Mouse (Mus musculus) hindbrain, embryonic 16.5 days (tissue): ENCODE measurements around the gene Ppt1. TPM values are rescaled to one million over a fixed set of nuclear protein-coding genes. Genes with fewer than 3 reads are reported as not detected.

Experiments
- ATAC-seq: fragments of 200-750 bp; cut with Nextera tagmentation; 2 replicates; pipeline ENCODE4 v1.8.0; 2017; ENCODE audit warnings: moderate TSS enrichment, moderate library complexity
- H3K27ac ChIP-seq: fragments of 300-500 bp; sonication (generic); 2 replicates; pipeline ENCODE4 v1.5.1; 2014; ENCODE audit warnings: low read depth, mild to moderate bottlenecking, control low read depth, low read length, moderate library complexity
- H3K27me3 ChIP-seq: fragments of 300-500 bp; sonication (generic); replicated peaks from 2 replicates; pipeline ENCODE4 v1.6.1; 2014; ENCODE audit warnings: low read length; ENCODE audit not compliant: control insufficient read depth, insufficient read depth
- H3K36me3 ChIP-seq: fragments of 300-500 bp; sonication (generic); 2 replicates; pipeline ENCODE4 v1.6.1; 2014; ENCODE audit warnings: mild to moderate bottlenecking, low read length, moderate library complexity, mixed read lengths; ENCODE audit not compliant: control insufficient read depth, insufficient read depth
- H3K4me1 ChIP-seq: fragments of 300-500 bp; sonication (generic); 2 replicates; pipeline ENCODE4 v1.6.1; 2014; ENCODE audit warnings: low read depth, low read length; ENCODE audit not compliant: control insufficient read depth, insufficient read depth
- H3K4me2 ChIP-seq: fragments of 300-500 bp; sonication (generic); 2 replicates; pipeline ENCODE4 v1.6.1; 2014; ENCODE audit warnings: mild to moderate bottlenecking, low read length, control low read depth, moderate library complexity
- H3K4me3 ChIP-seq: fragments of 300-500 bp; sonication (generic); 2 replicates; pipeline ENCODE4 v1.5.1; 2014; ENCODE audit warnings: mild to moderate bottlenecking, low read length, control low read depth, moderate library complexity
- H3K9ac ChIP-seq: fragments of 300-500 bp; sonication (generic); 2 replicates; pipeline ENCODE4 v1.6.1; 2014; ENCODE audit warnings: low read depth, mild to moderate bottlenecking, control low read depth, low read length, moderate library complexity
- H3K9me3 ChIP-seq: fragments of 300-500 bp; sonication (generic); 2 replicates; pipeline ENCODE4 v1.6.1; 2014; ENCODE audit warnings: mild to moderate bottlenecking, low read length, moderate library complexity; ENCODE audit not compliant: control insufficient read depth
- WGBS: fragments of 180-500 bp; shearing (Covaris S2); extraction: QIAGEN DNeasy Blood & Tissue Kit; methylation state at CpG from one replicate; pipeline ENCODE4 v1.1.7; 2014; 5-methylcytosine and 5-hydroxymethylcytosine counted together
- polyA plus RNA-seq: library from polyadenylated mRNA; unstranded; fragments of >200 nt; fragmentation: Nextera tagmentation; extraction: Ambion mirVana; gene quantifications from 2 replicates; pipeline ENCODE4 v1.2.1, GENCODE M21; 2015

The Ppt1 gene
- polyA plus RNA-seq, 1 experiment from 2014 or later: 99.7 TPM

DNA sequence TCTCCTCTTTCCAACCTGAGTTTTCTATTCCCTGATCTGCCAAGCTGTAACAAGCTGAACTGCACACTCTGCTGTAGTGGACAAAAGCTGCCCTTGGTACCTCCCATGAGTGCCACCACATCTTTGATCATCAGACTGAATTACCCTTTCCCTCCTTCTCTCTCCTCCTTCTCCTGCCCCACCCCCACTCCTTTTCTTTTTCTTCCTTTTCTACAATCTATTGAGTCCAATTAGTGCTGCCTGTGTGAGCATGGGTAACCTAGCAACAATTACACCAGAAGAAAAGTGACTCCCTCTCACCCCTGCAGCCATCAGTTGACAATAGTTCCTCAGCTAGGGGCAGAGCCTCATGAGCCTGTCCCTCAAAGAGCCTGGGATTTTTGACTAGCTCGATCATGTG is 4.2 kb upstream of the Ppt1 start:
- ATAC-seq: no peak
- WGBS: 11% methylated on average over 1 of the region's 1 CpGs
- no peak overlapping the region for H3K27ac ChIP-seq

DNA sequence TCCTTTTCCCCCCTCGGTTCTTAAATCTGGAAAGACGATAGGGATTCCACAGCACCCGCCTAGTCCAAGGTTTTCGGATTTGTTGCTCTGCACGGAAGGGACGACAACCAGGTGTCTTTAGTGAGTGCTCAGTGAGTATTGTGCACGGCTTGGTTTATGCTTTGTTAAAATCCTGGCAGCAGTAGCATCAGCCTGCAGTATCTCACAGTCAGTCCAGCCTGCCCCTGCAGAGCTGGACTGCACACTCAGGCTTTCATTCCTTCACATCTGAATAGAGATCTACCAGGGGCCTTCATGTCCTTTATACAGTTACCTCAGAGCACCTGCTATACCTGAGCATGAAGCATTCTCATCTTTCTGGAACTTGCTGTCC is 347 bp downstream of the Ppt1 start:
- peak overlapping the region; percentile 67 for H3K4me3 ChIP-seq
- peak overlapping the region; percentile 83 for H3K9ac ChIP-seq
- H3K36me3 ChIP-seq: peaks cover 6% of the 10 kb centered on the region
- WGBS: 0% methylated on average over 7 of the region's 7 CpGs
- peaks cover 24% of the 10 kb centered on the region for H3K4me1 ChIP-seq
- ATAC-seq: no peak; the same call in 1 of the 2 replicates
- H3K4me2 ChIP-seq: peak overlapping the region; percentile 70
- no peaks in the 10 kb centered on the region for H3K9me3 ChIP-seq
- H3K27me3 ChIP-seq: no peaks in the 10 kb centered on the region
- H3K27ac ChIP-seq: peak overlapping the region; percentile 70

More for the DNA sequence above, 4.2 kb upstream of the Ppt1 start:
- Histone ChIP-seq H3K9me3 (no peaks in the 10 kb centered on the region), H3K36me3 (no peaks in the 10 kb centered on the region), H3K4me3 (no peak overlapping the region), H3K4me1 (peaks cover 10% of the 10 kb centered on the region), H3K27me3 (no peaks in the 10 kb centered on the region), H3K4me2 (no peak overlapping the region), H3K9ac (no peak overlapping the region)

DNA sequence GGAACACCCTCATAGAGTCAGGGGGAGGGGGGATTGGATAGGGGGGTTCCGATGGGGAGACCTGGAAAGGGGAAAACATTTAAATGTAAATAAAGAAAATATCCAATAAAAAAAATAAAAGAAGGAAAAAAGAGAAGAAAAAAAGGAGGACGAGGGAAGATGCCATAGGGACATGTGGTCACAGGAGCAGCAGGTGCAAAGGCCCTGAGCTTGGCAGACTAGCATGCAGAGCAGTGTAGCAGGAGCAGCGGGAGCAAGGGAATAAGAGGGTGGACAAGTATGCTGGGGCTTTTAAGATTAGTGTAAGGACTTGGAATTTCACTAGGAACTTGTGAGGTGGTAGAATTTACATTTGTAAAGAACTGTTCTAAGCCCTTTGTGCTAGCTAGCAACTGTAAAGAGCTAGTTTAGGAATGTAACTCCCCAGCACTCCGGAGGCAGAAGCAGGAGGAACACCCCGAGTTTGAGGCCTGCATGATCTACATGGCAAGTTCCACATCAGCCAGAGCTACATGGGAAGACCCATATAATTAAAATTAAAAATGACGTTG is 1.2 kb downstream of the Ppt1 start:
- 69% methylated on average over 6 of the region's 6 CpGs for WGBS
- no peaks in the 10 kb centered on the region for H3K27me3 ChIP-seq
- H3K4me3 ChIP-seq: peak overlapping the region; percentile 67
- H3K36me3 ChIP-seq: peaks cover 9% of the 10 kb centered on the region
- H3K4me1 ChIP-seq: peaks cover 24% of the 10 kb centered on the region
- peak overlapping the region; percentile 70 for H3K4me2 ChIP-seq
- H3K9ac ChIP-seq: no peak overlapping the region
- H3K9me3 ChIP-seq: no peaks in the 10 kb centered on the region
- ATAC-seq: no peak
- H3K27ac ChIP-seq: no peak overlapping the region

DNA sequence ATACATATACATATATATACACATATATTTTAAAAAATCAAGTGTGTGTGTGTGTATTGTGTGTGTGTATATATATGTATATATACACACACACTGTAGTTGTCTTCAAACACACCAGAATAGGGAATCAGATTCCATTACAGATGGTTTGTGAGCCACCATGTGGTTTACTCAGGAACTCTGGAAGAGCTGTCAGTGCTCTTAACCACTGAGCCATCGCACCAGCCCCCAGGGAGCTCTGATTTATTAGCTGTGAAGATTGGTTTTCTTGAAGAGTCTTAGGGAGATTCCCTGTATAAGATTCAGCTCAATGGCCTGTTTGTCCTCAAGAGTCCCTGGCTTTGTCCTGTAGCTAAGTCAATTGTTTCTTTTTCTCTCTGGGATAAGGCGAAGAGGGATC is 2.0 kb downstream of the Ppt1 start:
- Histone ChIP-seq H3K4me1 (peaks cover 24% of the 10 kb centered on the region), H3K9ac (no peak overlapping the region), H3K36me3 (peaks cover 9% of the 10 kb centered on the region), H3K27ac (no peak overlapping the region), H3K4me2 (0 out of 2 replicates have a peak overlapping the region, but pooled peaks have one; percentile 12), H3K9me3 (no peaks in the 10 kb centered on the region), H3K4me3 (no peak overlapping the region), H3K27me3 (no peaks in the 10 kb centered on the region)
- ATAC-seq: no peak
- 64% methylated on average over 2 of the region's 2 CpGs for WGBS

DNA sequence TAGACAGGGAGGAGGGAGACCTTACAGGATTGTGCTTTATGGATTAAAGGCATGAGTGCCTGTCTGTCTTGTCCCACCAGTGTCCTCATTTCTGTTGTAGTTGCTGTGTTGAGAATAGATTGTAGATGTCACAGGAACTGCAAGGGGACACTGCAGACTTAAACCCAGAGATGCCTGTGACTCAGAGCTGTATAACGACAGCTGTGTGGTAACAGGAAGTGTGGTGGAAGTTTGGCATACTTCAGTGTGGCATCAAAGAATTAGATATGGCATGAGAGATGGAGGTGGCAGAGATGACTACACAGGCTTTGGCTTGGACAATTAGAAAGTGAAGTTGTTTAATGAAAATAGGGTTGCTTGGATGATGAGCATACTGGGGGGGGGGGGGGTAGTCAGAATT is 2.4 kb downstream of the Ppt1 start:
- 79% methylated on average over 1 of the region's 1 CpGs for WGBS
- no peak overlapping the region for H3K27ac ChIP-seq
- 0 out of 2 replicates have a peak overlapping the region, but pooled peaks have one; percentile 12 for H3K4me2 ChIP-seq
- H3K4me1 ChIP-seq: peaks cover 24% of the 10 kb centered on the region
- H3K9me3 ChIP-seq: no peaks in the 10 kb centered on the region
- H3K36me3 ChIP-seq: peaks cover 9% of the 10 kb centered on the region
- no peaks in the 10 kb centered on the region for H3K27me3 ChIP-seq
- H3K4me3 ChIP-seq: no peak overlapping the region
- no peak overlapping the region for H3K9ac ChIP-seq
- ATAC-seq: no peak

DNA sequence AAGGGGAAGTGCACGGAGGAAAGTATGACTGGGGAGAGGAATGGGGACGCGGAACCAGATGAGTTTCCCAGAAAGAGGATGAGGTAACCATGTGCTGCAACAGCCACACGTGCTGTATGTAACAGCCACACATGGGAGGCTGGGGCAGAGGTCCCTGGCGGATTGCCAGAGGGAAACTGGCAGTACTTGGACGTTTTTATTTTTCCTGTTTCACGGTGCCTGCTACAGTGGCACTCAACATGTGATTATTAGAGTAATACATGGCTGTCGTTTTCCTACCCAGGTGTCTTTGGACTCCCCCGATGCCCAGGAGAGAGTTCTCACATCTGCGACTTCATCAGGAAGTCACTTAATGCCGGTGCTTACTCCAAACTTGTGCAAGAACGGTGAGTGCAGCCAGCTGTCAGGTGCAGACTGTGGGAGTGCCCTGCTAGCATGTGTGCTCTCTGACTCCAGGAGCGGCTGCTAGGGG is 12.1 kb downstream of the Ppt1 start:
- peak; percentile 22; the same call in 1 of the 2 replicates for ATAC-seq
- Histone ChIP-seq H3K9me3 (no peaks in the 10 kb centered on the region), H3K4me3 (no peak overlapping the region), H3K27ac (no peak overlapping the region), H3K36me3 (peaks cover 34% of the 10 kb centered on the region), H3K4me2 (no peak overlapping the region), H3K9ac (no peak overlapping the region), H3K27me3 (no peaks in the 10 kb centered on the region), H3K4me1 (no peaks in the 10 kb centered on the region)
- 76% methylated on average over 13 of the region's 13 CpGs for WGBS

DNA sequence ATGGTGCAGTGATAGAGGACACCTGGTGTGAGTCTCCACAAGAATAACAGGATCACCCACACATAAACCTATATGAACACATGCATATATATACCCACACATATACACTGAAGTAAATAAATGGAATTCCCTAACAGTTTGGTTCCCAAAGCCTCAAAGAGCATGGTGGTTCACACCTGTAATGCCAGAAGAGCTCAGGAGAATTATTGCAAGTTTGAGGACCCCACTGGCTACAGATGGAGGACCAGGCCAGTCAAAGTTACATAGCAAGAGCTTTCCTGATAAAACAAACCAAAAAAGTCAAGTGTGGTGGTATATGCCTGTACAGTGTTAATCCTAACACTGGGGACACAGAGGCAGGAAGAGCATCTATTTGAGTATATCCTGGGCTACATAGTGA is 15.5 kb downstream of the Ppt1 start:
- Histone ChIP-seq H3K27me3 (no peaks in the 10 kb centered on the region), H3K4me1 (no peaks in the 10 kb centered on the region), H3K36me3 (peaks cover 40% of the 10 kb centered on the region), H3K4me3 (no peak overlapping the region), H3K9me3 (no peaks in the 10 kb centered on the region), H3K9ac (no peak overlapping the region), H3K4me2 (no peak overlapping the region), H3K27ac (no peak overlapping the region)
- ATAC-seq: no peak

DNA sequence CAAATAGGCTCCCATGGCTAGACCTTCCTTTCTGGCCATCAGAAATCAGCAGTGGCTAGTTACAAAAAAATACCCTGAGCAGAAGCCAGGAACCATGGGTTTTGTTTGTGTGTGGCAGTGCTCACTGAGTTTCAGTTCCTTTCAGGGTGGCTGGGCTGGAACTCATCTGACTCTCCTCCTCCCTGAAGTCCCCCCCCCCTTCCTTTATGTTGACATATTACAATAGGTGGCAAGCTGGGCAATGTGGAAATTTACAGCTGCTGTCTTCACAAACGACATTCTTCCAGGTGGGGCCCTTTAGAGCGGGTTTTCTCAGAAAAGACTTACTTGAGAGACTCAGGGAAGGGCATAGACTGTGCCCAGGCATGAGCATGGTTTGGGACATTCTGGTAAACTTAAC is 17.6 kb downstream of the Ppt1 start:
- 53% methylated on average over 2 of the region's 2 CpGs for WGBS

DNA sequence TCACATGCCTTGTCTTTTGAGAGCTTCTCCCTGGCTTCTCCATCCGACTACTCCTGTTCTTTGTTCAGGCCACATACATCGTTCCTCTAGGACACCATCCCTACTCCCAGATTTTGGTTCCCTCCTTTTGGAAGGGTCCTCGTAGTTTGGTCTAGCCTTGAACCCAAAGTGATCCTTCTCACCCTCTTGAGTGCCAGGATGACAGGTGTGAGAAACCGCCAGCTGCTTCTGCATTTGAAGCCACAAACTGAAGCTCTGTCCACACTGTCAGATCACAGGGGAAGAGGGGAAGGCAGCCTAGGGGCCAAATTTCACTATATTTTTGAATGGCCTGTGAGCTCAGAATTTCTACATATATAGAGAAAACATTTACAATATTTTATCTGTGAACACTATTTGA is 18.7 kb downstream of the Ppt1 start:
- 92% methylated on average over 4 of the region's 4 CpGs for WGBS
- ATAC-seq: no peak
- H3K36me3 ChIP-seq: peaks cover 34% of the 10 kb centered on the region

More for the DNA sequence above, 17.6 kb downstream of the Ppt1 start:
- no peaks in the 10 kb centered on the region for H3K4me1 ChIP-seq
- H3K27ac ChIP-seq: no peak overlapping the region
- no peaks in the 10 kb centered on the region for H3K9me3 ChIP-seq
- H3K36me3 ChIP-seq: peaks cover 39% of the 10 kb centered on the region
- ATAC-seq: no peak
- no peaks in the 10 kb centered on the region for H3K27me3 ChIP-seq
- no peak overlapping the region for H3K9ac ChIP-seq
- no peak overlapping the region for H3K4me3 ChIP-seq
- H3K4me2 ChIP-seq: no peak overlapping the region

More for the DNA sequence above, 18.7 kb downstream of the Ppt1 start:
- no peaks in the 10 kb centered on the region for H3K27me3 ChIP-seq
- H3K9ac ChIP-seq: no peak overlapping the region
- H3K4me1 ChIP-seq: no peaks in the 10 kb centered on the region
- H3K9me3 ChIP-seq: no peaks in the 10 kb centered on the region
- no peak overlapping the region for H3K27ac ChIP-seq
- no peak overlapping the region for H3K4me2 ChIP-seq
- H3K4me3 ChIP-seq: no peak overlapping the region
